Mouse (Mus musculus) adrenal gland (tissue): ENCODE measurements around the gene Timp3.

Experiments used
- intact Hi-C: fragments of 180-260 bp; cut with DNase I; formaldehyde crosslinking; loops from one replicate; pipeline ENCODE4 v1.15.1; 2025

Timp3 gene

DNA sequence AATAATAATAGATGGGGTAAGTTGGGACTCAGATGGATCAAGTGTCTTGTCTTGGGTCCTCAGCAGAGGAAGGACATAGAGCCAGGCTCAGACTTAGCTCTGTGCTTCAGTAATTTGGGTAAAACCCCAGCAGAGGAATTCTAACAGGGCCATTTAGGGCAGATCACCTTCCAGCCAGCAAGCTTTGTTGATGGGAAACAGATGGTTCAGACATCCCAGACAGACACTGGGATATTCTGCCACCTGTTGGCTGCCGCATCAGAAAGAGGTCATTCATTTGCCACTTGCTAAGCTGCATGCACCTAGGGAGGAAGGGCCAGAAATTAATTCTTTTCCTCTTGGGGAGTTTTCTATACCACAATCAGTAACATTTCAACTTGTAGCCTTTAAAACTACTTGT lies 21.8 kb downstream of the Timp3 start:
- intact Hi-C loops: no loop called here

DNA sequence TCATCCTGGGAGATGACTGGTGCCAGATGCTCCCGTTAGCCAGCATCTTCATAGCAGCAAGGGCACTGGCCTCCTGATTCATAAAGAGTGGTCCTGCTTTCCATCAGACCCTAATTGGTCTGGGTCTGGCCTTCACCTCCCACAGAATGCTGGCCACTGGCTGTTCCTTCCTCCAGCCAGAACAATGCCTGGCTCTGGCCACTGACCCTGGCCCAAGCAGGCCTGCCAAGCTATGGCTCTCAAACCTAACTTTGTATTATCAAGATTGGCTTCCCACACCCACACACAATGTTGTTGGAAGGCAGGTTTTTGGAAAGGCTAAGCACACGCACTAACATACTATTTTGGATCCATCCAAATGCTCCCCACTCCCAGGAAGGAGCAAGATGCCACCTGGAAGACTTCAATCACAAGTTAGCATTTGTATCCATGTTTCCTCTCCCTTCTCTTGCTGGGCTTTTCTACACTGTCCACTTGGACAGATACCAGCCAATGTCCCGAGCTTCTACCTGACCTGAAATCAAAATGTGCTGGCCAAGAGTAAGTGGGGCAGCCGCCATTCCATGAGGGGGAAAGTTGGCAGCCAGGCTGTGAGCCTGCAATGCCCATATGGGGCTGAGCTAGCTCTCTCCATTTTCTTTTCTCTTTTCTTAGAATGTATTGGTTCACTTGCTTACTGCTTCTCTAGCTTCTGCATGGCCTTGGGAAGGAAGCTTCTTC lies 23.3 kb downstream of the Timp3 start:
- intact Hi-C loops: no loop called here

DNA sequence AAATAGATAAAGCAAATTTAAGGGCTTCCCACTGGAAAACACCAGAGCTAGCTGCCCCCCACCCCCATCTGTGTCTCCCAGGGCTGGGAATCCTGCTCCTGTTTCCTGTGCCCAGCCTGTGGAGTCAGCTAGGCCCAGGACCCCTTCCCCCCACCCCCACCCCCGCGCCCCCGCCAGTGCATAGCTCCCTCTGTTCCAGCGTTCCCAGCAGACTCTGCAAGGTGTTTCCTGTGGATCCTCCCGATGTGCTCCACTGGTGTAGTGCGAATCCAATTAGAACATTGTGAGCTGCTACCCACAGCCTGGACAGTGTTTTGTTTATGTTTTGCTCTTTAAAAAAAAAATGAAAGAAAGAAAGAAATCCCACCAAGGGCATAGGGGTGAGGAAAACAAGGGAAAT lies 25.1 kb downstream of the Timp3 start:
- intact Hi-C loops: no loop called here

DNA sequence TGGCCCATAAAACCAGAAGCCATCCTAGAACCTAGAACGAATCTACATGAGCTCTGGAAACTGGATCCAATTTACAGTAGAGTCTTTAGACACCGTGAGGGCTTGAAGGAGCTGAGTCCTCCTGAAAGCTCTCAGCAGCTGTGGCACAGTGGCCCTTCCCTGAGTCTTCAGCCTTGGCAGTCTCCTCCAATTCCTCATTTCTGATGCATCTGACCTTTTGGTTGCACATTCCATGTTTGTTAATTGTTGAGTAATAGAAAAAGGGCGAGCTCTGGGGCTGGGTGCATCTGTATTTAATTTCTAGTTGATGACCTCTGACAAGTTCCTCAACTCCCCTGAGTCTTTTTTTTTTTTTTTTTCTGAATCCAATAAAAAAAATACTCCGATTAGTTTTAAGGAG lies 28.0 kb downstream of the Timp3 start:
- intact Hi-C loops: no loop called here

GRCm38 (mm10) chr10:86328691-86329090 lies 28.5 kb downstream of the Timp3 start:
- intact Hi-C loops: no loop called here

- intact Hi-C loops: no loop called here
Observed at GRCm38 (mm10) chr10:86329241-86329882, 29.2 kb downstream of the Timp3 start.

DNA sequence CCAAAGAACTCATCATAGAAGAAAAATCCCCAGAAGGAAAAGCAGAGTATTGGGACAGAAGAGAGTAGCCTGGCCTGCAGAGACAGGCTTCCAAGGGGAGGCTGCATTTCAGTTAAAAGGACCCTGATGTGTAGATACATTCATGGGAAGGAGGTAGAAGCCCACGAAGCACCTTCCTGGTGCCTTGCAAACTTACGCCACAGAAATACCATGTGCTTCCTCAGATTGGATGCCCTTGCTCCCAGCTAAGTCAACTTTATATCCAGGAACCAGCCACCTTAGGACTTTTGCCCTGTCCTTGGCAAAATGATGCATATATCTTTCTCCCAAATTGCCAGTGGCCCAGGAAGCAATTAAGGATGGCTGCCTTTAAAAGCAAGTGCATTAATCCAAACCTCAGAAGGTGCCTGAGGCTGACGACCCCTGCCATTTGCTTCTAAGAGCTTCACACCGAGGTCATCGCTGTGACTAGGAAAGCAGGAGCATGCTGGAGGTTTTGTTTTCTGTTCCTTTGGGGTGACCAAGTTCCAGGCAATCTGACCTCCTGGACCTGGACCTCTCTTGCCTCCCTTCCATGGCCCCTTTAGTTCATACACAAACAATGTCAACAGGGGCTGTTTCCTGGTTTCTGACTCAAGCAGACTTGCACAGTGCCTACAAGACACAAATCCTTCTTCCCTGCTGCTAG lies 31.0 kb downstream of the Timp3 start:
- intact Hi-C loops: no loop called here

GRCm38 (mm10) chr10:86331681-86332281 lies 31.6 kb downstream of the Timp3 start:
- intact Hi-C loops: no loop called here

GRCm38 (mm10) chr10:86332942-86333341 lies 32.8 kb downstream of the Timp3 start:
- intact Hi-C loops: no loop called here

DNA sequence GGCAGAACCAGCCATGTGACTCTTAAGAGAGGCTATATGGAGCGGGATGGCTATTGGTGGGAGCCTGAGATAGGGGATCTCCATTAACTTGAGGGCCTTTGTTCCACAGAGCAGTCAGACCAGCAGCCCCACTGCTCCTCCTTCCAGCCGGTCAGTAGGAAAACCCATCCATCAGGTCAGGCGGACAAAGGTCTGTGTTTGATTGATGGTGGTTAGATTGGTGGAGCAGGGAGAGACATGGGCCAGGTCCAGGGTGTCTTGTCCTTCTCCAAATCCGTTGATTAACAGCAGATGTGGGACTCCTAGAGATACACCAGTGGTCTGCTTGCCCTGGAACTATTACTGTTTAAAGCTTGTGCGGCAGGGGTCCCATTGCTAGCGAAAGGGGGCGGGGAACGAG lies 34.4 kb downstream of the Timp3 start:
- intact Hi-C loops: no loop called here

DNA sequence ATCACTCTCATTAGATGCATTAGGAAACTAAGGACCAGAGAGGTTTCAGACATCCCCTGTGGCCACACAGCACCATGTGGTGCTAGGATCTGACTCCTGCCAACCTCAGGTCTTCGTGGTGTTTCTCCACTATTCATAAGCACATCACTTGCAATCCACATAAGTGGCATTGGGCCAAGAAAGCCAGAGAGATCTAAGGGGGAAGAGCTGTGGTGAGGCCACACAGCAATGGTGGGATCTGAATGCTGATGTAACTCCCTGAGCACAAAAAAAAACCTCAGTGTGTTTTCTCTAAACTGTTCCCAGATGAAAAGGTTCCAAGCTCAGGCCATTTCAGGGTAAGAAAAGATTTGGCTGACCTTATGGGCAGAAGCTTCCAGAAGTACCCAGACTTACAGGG lies 36.3 kb downstream of the Timp3 start:
- intact Hi-C loops: no loop called here

GRCm38 (mm10) chr10:86337239-86337638 lies 37.1 kb downstream of the Timp3 start:
- intact Hi-C loops: no loop called here

GRCm38 (mm10) chr10:86338121-86338715 lies 38.0 kb downstream of the Timp3 start:
- intact Hi-C loops: no loop called here

DNA sequence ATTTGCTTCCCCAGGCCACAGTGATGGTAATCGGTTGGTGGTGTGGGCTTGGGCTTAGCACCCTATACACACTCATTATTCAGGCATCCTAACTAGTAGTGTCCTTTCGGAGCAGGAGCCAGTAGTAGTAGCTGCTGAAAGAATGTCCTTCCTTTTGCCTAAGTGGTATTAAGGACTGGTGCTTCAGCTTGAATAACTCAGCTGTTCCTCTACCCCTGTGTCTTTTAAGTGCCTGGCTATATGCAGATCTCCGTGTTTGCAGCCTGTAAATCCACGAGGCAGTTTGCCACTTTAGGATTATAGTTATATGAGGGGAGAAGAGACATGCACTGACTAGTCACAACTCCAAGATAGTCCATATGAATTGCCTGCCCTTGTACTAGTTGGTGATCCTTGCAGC lies 38.9 kb downstream of the Timp3 start:
- intact Hi-C loops: no loop called here

DNA sequence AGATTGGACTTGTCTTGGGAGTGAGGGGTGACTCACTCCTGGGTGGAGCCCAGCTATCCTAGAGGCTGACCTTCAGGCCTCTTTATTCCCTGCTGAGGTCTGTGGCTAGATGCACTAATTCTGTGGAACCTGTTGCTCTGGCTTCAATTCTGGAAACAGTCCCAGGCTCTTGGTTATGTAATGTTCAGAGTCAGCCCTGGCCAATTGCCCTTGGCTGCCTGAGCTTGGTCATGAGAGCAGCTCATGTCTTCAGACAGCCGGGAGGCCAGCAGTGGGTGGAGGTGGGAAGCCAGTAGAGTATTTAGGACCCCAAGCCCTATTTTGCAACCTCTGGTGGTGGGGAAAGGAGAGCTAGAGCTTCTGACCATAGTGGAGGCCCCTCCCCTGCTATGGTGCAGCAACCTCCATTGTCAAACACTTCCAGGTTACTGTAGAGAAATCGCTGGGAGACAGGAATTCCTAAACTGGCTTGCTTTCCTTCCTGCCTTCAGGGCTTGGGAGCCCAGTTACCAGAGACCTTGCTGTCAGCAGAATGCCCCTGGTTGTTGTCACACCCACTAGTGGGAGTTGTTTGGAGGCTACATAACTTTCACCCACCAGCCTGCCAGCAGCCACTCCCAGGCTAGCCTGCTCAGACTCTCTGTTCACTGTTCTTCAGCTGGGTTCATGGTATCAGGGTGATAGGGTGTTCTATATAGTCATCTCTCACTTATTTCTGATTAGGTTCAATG lies 39.6 kb downstream of the Timp3 start:
- intact Hi-C loops: loop anchor here (5.0 kb wide), 1 partner anchor 38 kb away; the partner anchor contains the start of gene Timp3

DNA sequence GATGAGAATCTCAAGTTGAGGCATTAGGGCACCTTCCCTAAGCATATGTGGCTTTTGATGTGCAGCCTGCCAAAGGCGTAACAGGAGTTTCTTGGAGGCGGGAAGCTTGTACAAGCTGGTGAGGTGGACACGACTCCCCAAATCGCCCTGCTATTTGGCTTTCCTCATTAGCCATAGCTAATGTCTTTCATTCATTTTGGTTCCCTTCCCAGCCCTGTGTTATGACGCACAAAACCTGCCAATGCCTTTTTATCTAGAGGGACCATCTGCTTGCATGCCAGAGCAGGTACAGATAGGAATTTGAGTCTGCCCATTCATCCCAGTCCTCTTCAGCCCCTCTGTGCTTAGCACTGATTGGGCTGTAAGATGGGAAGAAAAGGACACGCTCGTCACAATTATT lies 40.2 kb downstream of the Timp3 start:
- intact Hi-C loops: loop anchor here (5.0 kb wide), 1 partner anchor 38 kb away; the partner anchor contains the start of gene Timp3

- intact Hi-C loops: loop anchor here (5.0 kb wide), 1 partner anchor 39 kb away; the partner anchor contains the start of gene Timp3
Observed at GRCm38 (mm10) chr10:86340991-86341527, 40.9 kb downstream of the Timp3 start.

DNA sequence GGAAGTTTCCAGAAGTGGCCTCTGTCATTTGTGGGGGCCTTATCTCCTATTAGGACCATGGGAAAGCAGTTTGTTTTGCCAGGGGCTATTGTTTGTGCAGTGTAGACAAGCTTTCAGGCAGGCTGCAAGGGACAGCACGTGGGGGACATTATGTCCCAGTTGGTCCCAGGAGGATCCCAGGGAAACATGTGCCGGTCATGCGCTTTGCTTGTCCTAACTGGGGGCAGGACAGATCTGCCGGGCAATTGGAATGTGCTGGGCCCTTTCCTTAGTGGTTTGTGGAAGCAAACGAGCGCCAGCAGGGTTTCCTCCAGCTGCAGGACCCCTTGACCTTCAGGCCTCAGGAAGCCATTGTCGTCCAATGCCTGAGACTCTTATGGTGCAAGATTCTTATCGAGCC lies 41.4 kb downstream of the Timp3 start:
- intact Hi-C loops: loop anchor here (5.0 kb wide), 1 partner anchor 39 kb away; the partner anchor contains the start of gene Timp3

DNA sequence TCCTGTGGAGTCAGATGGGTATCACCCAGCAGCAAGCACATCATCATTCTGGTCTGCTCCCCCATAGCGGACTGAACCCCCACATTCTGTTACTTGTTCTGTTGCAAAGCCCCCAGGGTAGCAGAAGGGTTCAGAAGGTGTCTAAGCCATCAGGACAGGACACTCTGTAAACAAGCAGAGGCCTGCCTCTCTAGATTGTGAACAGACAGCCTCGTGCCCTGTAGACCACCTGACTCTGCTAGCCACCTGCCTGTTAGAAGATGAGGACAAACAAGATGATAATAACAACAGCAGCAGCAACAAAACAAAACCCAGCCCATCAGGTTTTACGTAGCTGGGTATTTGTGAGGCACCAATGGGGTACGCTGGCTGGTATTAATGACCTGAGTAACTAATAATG lies 42.0 kb downstream of the Timp3 start:
- intact Hi-C loops: loop anchor here (5.0 kb wide), 1 partner anchor 40 kb away; the partner anchor contains the start of gene Timp3

- intact Hi-C loops: loop anchor here (5.0 kb wide), 1 partner anchor 40 kb away; the partner anchor contains the start of gene Timp3
Observed at GRCm38 (mm10) chr10:86342713-86343112, 42.5 kb downstream of the Timp3 start.
